Comparison of ENCODE assay signal across 8 mouse cellular contexts in the genomic region with DNA sequence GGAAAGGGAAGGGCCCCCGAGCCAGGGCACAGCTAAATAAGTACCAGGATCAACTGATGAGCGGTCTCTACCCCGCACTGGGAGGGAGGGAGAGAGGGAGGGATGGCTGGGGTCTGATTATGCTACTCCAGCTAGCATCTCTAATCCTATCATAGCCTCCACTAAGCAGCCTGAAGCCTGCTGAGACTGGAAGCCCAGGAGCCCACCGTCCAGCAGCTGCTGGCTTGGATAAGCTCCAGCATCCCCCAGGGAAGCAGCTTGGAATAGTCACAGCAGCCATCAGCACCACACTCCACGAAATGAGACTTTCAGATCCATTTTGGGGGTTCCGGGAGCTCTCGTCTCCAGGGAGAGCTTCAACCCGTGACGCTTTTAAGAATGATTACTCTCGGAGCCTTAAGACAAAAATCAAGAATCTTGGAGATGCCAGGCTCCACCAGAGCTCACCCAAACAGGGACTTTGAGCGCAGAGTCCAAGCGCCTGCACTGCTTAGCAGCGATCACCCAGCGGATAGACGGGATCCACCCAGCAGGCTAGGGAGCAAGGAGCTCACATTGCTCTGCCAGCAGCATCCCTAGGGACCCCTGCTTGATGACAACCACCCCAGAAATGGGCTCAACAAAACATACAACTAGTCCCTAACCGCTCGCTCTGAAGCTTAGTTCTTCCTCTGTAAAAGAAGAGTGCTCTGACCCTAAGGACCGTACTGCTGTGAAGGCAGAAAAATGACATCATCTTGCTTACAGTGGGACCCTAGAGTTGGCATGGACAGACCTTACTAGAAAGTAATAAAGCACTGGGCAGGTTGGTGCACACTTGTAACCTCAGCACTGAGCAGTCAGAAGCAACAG.
DNase-seq lines count a peak whose midpoint lies in the region; ATAC-seq lines count a peak whose summit lies in the region.

No protein-coding gene starts in this region.

- peak; percentile 56; the same call in 1 of the 2 replicates for ATAC-seq in embryonic facial prominence, embryonic 12.5 days (ENCODE audit: insufficient number of reproducible peaks, insufficient read depth, low FRiP score, low TSS enrichment)

- H3K27ac ChIP-seq in embryonic facial prominence, embryonic 12.5 days: no peak overlapping the region

- H3K4me1 ChIP-seq in embryonic facial prominence, embryonic 12.5 days: peaks cover 10% of the 10 kb centered on the region; the same call in 1 of the 2 replicates

- 45% methylated on average over 18 of the region's 18 CpGs for WGBS in embryonic facial prominence, embryonic 12.5 days

- 0 out of 2 replicates have a peak overlapping the region, but pooled peaks have one; percentile 1 for H3K4me2 ChIP-seq in embryonic facial prominence, embryonic 12.5 days (replicated peaks)

- H3K9ac ChIP-seq in embryonic facial prominence, embryonic 12.5 days: no peak overlapping the region

- H3K27me3 ChIP-seq in embryonic facial prominence, embryonic 12.5 days: 0 out of 2 replicates have a peak, but pooled peaks cover 4% of the 10 kb centered on the region

- H3K9me3 ChIP-seq in embryonic facial prominence, embryonic 12.5 days: no peaks in the 10 kb centered on the region

- no peak overlapping the region for H3K4me3 ChIP-seq in embryonic facial prominence, embryonic 12.5 days

- no peaks in the 10 kb centered on the region for H3K36me3 ChIP-seq in embryonic facial prominence, embryonic 12.5 days

- peak; percentile 29 for DNase-seq in embryo, embryonic 10 days (ENCODE audit: low spot score)
- no peak for DNase-seq in embryo, embryonic 9.5 days (ENCODE audit: extremely low spot score)
- DNase-seq in heart, adult 9 months (ENCODE audit: low spot score in 2 of 2): peak; percentile 48 to 54
- peak; percentile 14 to 30 for DNase-seq in kidney, postnatal 36 days
- DNase-seq in retina, postnatal 7 days (ENCODE audit: low read depth, low spot score): peak; percentile 82
- DNase-seq in urinary bladder, postnatal 36 days (ENCODE audit: low spot score in 2 of 2): no peak
- no peak for DNase-seq in layer of hippocampus, postnatal 14 days (ENCODE audit: low spot score in 2 of 2)

Comparison
In these comparisons a context has a peak if more than half of its experiments do, and no peak if none do; other contexts are left out.
1. DNase-seq: peak in embryo, embryonic 10 days (single experiment), heart, adult 9 months (2 of 2), kidney, postnatal 36 days (2 of 2) and retina, postnatal 7 days (single experiment); none in embryo, embryonic 9.5 days (single experiment), urinary bladder, postnatal 36 days (0 of 2) and layer of hippocampus, postnatal 14 days (0 of 2).